Mouse (Mus musculus) naive thymus-derived CD4-positive, alpha-beta T cell, adult 2 months (primary cell): ENCODE data around the gene Nefh.

Experiments
- DNase-seq: peaks from one replicate; pipeline ENCODE4 v3.0.0-alpha.2; 2011; ENCODE audit warnings: low read depth

Gene Nefh

GRCm38 (mm10) chr11:4947813-4948174 lies at the start of gene Nefh:
Gene Nefh (minus strand): TSS chr11:4948064.
- no peak for DNase-seq

- DNase-seq = no peak
These were observed 48.8 kb upstream of the Nefh start for GRCm38 (mm10) chr11:4996621-4997199.

GRCm38 (mm10) chr11:4995676-4996075 lies 47.8 kb upstream of the Nefh start:
- DNase-seq = no peak

- no peak for DNase-seq
These were observed 44.6 kb upstream of the Nefh start for GRCm38 (mm10) chr11:4992471-4992870.

GRCm38 (mm10) chr11:4989187-4989586 lies 41.3 kb upstream of the Nefh start:
- peak; percentile 67 for DNase-seq

GRCm38 (mm10) chr11:4987487-4987852 lies 39.6 kb upstream of the Nefh start:
- peak; percentile 46 for DNase-seq

GRCm38 (mm10) chr11:4986695-4987486 lies 39.0 kb upstream of the Nefh start, which contains the start of gene Ap1b1:
Gene Ap1b1 (plus strand): TSS chr11:4986824.
- DNase-seq = peak; percentile 95

- no peak for DNase-seq
These were observed 36.9 kb upstream of the Nefh start for GRCm38 (mm10) chr11:4984799-4985198.

GRCm38 (mm10) chr11:4984249-4984648 lies 36.4 kb upstream of the Nefh start:
- DNase-seq = peak; percentile 76

GRCm38 (mm10) chr11:4983538-4983937 lies 35.7 kb upstream of the Nefh start:
- DNase-seq = no peak

GRCm38 (mm10) chr11:4983010-4983409 lies 35.1 kb upstream of the Nefh start:
- no peak for DNase-seq

- peak; percentile 91 for DNase-seq
These were observed 27.8 kb upstream of the Nefh start for GRCm38 (mm10) chr11:4975623-4976022.

GRCm38 (mm10) chr11:4974376-4975122 lies 26.7 kb upstream of the Nefh start:
- no peak for DNase-seq

GRCm38 (mm10) chr11:4973871-4974256 lies 26.0 kb upstream of the Nefh start:
- no peak for DNase-seq

- DNase-seq = peak; percentile 84
These were observed 25.4 kb upstream of the Nefh start for GRCm38 (mm10) chr11:4972967-4973870.

GRCm38 (mm10) chr11:4968376-4968775 lies 20.5 kb upstream of the Nefh start:
- DNase-seq = no peak

- no peak for DNase-seq
These were observed 19.7 kb upstream of the Nefh start for GRCm38 (mm10) chr11:4967549-4967948.

GRCm38 (mm10) chr11:4966888-4967287 lies 19.0 kb upstream of the Nefh start:
- no peak for DNase-seq

GRCm38 (mm10) chr11:4966325-4966724 lies 18.5 kb upstream of the Nefh start:
- no peak for DNase-seq

- DNase-seq = no peak
These were observed 15.4 kb upstream of the Nefh start for GRCm38 (mm10) chr11:4963099-4963808.

GRCm38 (mm10) chr11:4953918-4954317 lies 6.1 kb upstream of the Nefh start:
- no peak for DNase-seq
